Mouse (Mus musculus) central nervous system, embryonic 14 days (tissue): ENCODE results near the gene Cited4. TPM values are rescaled to one million over a fixed set of nuclear protein-coding genes. Genes with fewer than 3 reads are reported as not detected.

ENCODE experiments used
- polyA plus RNA-seq: library from polyadenylated mRNA; depleted of rRNA; stranded (reverse); fragments of >200 nt; gene quantifications from 2 replicates; pipeline ENCODE4 v1.2.3, GENCODE M21; 2012; rRNA removed

Gene Cited4
- 0.61 and 1.1 TPM in 2 replicates for polyA plus RNA-seq

GRCm38 (mm10) chr4:120666358-120667024 lies at the start of gene Cited4:
Gene Cited4 (plus strand): TSS chr4:120666572.

Other genes with a start within 250 kb of the Cited4 start
- gene Slfnl1, start 134.3 kb upstream of the Cited4 start, polyA plus RNA-seq, result 0.15 TPM in 2 replicates
- 51.0 and 58.8 TPM in 2 replicates for gene Ctps, start 96.3 kb upstream of the Cited4 start, polyA plus RNA-seq
- not detected in 2 replicates for gene Gm8439, start 77.8 kb upstream of the Cited4 start, polyA plus RNA-seq
- gene Kcnq4, start 82.0 kb downstream of the Cited4 start, polyA plus RNA-seq, result 9.4 and 9.5 TPM in 2 replicates
- 129 and 140 TPM in 2 replicates for gene Nfyc, start 165.0 kb downstream of the Cited4 start, polyA plus RNA-seq
- 20.0 and 23.1 TPM in 2 replicates for gene Rims3, start 188.2 kb downstream of the Cited4 start, polyA plus RNA-seq